Mouse (Mus musculus): ENCODE measurements at regions not wholly inside any gene's neighbourhood (a gene's known extent, or its start where the extent isn't known, plus 50 kb on each side); places are given as distances from the start of the nearest gene placed in this dataset.

DNA sequence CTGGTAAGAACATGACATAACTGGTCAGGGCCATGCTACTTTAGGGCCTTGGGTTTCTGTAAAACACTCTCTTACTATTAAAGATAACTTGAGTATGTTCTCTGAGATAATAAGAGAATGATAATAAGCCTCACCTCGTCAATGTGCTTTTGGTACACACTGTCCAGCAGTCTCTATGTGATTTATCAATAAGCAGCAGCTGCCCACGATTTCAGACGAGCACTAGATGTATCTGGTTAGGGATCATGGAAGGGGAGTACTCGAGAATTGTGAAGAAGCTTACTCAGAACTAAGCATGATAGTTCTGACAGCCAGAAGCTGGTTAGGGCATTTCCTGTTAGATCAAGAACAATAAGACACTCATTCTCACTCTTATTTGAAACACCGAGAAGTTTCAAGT, 53.8 kb downstream of the Neurod6 start:
- DNase-seq (ENCODE audit: low read depth, low spot score): no peak

GRCm38 (mm10) chr6:55620366-55620765, 60.7 kb downstream of the Neurod6 start:
- DNase-seq (ENCODE audit: low read depth, low spot score): no peak

DNA sequence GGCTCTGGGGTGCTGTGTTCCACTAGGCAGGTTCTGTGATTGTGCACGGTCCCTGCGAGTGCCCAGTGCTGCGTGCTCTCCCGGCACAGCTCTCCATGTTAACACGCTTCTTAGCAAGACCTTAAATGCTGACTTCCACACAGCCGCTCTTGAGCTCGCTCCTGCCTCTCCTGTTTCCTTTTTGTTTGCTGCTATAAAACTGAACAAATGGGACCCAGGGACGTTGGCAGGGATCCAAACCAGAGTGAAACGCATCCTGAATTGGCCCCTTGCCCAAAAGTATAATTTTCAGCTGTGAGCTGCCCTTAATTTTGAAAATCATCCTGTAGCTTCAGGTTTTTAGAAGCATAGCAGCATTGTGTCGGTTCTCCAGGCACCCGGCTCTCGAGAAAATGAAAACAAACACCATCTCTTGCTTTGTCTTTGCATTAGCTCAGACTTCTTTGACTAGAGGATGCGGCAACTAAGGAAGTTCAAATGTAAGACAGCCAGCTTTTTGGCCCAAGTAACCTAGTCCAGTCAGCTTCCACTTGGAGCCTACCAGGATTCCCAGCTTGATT, 63.1 kb downstream of the Neurod6 start:
- peak; percentile 14 for DNase-seq (ENCODE audit: low read depth, low spot score)

DNA sequence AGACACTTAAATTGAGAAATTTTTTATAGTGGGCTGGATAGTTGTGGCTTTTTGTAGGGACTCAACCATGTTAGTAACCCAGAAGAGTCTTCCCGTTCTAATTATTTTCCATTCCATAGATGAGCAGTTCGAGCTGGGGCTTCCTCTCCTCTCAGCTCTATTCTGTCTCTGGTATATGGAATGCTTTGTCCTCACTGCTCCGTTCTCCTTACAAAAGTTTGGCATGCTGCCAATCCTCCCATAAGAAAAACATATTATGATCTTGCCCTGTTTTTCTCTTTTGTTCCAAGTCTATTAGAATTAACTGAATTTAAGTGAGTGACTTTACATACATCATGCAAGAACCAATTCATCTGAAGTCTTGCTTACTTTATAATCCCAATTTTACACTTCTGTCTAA, 70.7 kb downstream of the Neurod6 start:
- no peak for DNase-seq (ENCODE audit: low read depth, low spot score)

GRCm38 (mm10) chr6:55609976-55610375, 71.1 kb downstream of the Neurod6 start:
- no peak for DNase-seq (ENCODE audit: low read depth, low spot score)

DNA sequence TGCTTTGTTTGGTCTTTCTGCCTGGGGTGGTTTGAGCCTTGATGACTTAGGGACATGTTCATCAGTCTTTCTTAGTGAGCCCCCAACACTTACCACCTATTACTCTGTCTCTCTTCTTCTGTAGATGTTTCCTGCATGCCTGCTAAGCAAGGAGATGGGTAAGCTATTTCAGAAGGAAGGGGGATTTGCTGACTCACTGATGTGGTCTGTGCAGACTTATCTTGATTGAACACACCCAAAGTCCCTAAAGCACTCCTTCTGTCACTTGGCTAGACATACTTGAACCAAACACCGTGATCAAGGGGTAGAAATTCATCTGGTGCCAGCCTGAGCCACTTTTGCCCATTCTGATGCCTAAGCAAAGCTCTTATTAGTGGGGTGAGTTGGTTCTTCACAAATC, 72.0 kb downstream of the Neurod6 start:
- DNase-seq (ENCODE audit: low read depth, low spot score): no peak

- DNase-seq (ENCODE audit: low read depth, low spot score): no peak
These were observed 84.0 kb downstream of the Neurod6 start for GRCm38 (mm10) chr6:55597088-55597487.

- DNase-seq (ENCODE audit: low read depth, low spot score): no peak
These were observed 88.9 kb downstream of the Neurod6 start for GRCm38 (mm10) chr6:55592126-55592525.

DNA sequence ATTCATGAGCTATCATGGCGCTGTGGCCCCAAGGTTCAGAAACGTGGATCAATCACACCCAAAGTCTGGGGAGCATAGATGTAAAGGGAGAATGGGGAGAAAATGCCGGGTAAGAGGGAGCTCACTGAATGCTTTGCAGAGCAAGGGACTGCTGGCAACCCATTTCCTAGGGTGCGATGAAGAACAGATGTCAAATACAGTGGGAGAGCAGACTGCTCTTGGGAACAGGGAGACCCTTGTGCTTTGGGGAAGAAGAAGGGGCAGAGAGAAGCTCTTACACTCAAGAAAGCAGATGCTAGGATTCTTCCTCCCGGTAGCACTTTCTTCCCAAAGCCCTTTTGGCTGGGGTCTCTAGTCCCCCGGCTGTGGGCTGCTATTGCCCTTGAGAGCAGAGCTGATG, 100.0 kb downstream of the Neurod6 start:
- no peak for DNase-seq (ENCODE audit: low read depth, low spot score)

DNA sequence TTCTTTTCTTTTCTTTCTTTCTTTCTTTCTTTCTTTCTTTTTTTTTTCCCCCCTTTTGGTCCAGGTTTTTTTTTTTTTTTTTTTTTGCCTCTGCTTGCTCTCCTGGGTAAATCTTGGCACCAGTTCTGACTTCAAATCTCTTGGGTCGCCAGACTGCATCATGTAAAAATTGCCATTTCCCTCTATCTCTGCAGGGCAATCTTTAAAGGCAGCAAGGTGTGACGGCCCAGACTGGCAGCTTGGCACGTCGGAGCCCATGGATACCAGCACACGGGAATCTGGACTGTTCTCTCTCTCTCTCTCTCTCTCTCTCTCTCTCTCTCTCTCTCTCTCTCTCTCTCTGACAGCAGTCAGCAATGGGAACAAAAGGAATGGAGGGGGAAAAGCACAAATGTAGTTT, 101.0 kb downstream of the Neurod6 start:
- no peak for DNase-seq (ENCODE audit: low read depth, low spot score)

DNA sequence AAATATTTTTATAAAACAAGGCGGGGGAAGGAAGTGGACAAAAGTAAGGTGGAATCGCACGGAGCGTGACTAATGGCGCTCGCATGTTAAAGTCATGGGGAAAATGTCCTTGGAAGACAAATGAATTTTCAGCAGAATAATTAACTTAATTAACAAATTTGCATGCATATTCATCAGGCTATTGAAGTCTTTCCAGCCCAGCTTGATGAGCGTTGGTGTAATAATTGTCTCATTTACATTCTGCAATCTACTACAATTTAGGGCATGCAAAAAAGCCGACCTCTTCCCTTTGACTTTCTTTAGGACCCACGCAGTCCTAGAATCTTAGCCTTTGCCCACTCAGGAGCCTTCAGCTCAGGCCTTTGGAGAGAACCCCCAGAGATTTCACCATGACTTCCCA, 101.5 kb downstream of the Neurod6 start:
- DNase-seq (ENCODE audit: low read depth, low spot score): no peak

DNA sequence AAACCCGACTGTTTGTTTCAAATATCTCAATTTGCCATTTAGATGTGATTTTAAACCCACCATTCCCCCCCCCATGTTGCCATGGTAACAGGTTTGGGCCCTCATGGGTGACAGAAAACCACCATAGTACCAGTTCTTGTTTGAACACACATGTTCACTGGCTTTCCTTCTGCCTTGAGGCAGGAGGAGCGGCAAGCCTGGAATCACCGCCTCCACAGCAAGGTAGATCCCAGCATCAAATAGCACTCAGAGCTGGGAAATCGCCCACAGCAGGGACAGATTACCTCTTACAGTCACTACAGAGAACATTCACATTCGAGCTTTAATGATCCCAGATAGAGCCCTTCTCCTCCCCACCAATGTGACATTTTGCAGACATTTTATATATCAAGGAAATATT, 102.0 kb downstream of the Neurod6 start:
- no peak for DNase-seq (ENCODE audit: low read depth, low spot score)

DNA sequence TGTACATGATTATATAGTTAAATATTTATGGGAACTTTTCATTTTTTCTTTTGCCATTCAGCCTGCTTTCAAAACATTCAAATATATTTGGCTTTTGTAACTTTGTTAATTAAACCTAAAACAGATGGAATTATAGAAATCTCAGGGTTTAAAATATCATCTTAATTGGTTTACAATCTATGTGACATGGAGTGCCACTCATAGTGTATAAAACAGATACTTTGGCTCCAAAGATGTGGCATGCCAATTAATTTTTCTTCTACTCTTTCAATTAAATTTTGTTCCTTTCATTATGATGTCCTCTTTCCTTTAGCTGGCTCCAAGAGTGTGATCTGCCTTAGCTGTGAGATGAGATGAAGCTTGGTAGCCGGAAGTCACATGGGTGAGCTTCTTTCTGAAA, 103.0 kb downstream of the Neurod6 start:
- DNase-seq (ENCODE audit: low read depth, low spot score): no peak

DNA sequence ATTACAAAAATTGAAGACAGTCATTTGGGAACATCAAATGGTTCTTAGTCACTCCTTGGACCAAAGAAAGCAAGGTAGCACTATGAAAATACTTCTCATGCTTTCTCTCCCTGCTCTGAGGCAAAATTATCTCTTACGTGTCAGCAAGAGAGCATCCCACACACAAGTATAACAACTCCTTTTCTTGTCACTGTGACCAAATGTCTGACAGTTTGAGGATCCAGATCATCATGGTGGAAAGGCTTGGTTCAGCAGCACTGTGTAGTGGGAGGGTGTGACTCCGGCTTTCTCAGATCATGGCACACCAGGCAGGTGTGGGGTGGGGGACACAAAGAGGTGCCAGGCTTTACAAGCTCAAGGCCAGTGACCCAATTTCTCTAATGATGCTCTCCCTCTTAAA, 113.5 kb downstream of the Neurod6 start:
- no peak for DNase-seq (ENCODE audit: low read depth, low spot score)

DNA sequence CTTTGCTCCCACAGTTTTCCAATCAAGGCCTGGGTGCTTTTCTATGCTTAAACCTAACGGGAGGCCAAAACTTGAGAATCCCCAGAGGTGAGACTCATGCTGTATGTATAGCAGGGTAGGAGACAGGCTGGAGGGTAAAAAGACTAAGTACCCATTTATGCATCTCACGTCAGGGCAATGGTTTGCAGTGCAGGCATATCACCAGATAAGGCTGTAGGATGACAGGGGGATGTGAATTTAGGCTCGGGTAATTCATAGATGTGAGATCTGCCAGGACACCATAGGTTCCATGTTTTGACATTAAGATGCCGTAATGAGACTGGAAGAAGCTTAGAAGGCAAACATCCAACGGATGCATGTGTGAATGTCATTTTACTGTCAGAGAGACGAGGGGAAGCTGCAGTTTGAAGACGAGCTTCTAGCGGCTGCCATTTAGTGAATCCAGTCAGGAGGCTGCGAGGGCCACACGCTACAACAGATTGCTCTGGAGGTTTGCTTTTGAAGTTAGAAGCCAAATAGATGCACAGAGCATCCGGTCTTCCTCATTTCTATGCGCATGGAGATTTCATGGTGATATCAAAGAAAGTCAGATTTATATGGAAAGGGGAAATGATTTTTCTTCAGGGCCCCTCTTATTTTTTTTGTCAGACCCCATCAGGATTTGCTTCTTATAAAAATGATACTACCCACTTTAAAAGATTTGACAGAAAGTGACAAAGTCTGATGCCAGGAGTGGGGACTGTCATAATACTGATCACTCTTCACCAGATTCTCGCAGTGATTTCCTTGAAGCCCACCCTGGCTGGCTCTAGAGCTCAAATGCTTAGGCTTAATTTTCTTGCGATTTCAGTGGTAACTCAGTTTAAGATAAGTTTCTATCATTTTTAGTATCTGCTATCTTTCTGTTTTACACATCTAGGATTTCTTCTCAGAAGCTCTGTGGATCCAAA, 113.8 kb downstream of the Adcyap1r1 start:
- DNase-seq (ENCODE audit: low read depth, low spot score): no peak

DNA sequence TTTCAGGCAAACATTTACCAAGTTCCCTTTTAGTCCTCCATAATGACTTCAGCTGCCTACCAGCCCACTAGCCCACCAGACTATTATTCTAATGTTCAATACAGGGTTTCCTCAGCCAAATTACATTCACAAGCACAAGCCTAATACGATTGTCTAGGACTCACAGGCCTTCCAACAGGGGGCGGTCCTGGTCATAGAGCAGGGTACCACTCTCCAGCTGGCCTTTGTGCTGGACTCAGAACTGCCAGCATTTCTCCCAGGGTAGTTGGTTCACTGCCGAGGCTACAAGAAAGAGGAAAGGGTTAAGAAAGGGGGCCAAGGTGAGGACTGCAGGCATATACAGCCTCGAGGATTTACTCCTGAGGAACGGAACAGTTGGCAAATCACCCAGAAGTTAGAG, 108.8 kb downstream of the Adcyap1r1 start:
- DNase-seq (ENCODE audit: low read depth, low spot score): no peak

DNA sequence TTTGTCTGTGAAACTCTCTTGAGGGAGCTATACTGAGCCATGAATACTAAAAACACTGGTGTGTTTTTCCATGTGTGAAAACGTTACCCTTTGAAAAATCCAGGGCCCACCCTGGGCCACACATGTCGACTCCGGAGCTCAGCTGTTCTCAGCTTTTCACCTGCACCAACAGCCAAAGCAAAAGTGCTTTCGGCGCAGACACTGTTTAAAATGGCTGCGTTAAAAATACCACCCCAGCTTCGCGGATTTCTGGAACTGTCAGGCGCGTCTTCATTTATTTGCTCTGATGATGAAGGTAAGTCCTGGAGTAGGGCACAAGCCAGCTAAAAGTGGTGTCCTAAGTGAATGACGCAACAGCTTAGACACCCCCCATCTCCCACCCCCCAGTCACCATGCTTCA, 108.0 kb downstream of the Adcyap1r1 start:
- no peak for DNase-seq (ENCODE audit: low read depth, low spot score)

Data from R1 (cell line).